Mouse (Mus musculus): ENCODE results near the gene Meioc.
"Not testable (repeated sequence)": the region's sequence is repeated elsewhere in the genome, so short reads cannot be mapped to it uniquely, and the experiment has no call there.

Gene Meioc

DNA sequence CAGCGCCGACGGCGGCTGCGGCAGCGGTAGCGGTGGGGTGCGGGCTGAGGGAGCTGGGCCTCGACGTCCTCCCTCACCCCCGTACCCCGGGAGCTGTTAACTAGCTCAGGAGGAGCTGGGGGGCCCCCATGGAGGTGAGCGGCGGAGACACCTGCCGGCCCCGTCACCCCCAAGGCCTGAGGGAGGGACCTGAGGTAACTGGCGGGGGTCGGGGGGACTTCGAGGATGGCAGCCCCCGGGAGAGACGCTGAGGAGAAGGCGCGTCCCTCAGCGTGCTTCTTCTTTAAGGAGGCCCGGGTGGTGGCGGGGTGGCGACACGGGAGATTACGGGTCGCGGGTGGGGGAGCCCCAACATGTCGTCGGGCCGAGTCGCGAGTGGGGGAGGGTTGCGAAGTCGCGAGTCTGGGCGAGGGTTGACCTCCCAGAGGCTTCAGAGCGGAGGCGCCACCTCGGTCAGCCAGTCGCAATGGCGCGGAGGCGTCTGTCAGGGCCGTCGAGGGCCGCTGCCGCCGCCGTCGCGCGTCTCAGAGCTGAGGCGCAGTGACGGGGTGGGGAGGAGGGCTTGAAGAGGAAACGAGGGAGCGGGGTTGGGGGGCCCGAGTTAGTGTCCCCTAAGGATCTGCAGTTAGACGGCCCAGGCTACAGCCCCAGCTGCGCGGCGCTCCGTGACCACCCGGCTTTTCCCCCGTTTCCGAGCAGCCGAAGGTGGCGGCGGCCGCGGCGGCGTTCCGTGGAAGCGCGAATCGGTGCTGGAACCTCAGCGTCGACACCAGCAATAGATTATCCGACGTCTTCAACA is 2.3 kb downstream of the Meioc start:
- no peak for ATAC-seq (ENCODE audit: low TSS enrichment)

DNA sequence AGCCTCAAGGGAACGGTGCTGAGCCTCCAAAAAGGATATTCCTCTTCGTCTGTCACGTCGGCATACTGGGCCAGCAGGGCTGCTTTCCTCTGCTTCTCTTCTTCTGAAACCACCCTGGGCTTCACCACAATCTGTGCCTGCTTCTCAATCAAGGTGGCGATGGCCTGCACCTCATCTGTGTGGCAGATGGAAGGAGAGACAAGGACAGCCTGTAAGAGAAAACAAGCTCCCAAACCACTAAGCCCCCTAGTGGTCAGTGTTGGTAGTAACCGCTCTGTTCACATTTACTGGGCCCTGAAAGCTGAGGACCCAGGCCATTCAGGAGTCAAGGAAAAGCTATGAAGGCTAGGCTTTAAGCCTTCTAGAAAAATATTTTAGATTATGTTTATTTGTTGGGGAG is 26.6 kb downstream of the Meioc start:
- ATAC-seq (ENCODE audit: low TSS enrichment), result peak; percentile 62; the same call in 1 of the 2 replicates

DNA sequence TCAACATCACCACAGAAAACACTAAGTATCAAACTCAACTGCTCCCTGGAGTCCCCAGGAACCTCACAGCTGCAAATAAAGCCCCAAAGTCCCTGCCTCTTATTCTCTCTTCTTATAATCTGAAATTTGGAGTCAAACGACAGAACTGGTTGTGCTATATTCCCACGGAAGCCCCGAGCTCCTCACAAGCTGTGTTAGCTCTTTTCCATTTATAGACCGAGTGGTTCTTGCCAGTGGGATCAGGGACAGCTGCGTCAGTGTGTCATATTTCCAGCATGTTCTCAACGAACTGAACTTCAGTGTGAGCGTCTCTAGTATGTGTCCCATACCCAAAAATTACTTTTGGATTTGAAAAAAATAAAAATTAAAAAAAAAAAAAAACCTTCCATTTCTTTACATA is 31.8 kb downstream of the Meioc start:
- peak; percentile 29; the same call in 1 of the 2 replicates for ATAC-seq (ENCODE audit: low TSS enrichment)

DNA sequence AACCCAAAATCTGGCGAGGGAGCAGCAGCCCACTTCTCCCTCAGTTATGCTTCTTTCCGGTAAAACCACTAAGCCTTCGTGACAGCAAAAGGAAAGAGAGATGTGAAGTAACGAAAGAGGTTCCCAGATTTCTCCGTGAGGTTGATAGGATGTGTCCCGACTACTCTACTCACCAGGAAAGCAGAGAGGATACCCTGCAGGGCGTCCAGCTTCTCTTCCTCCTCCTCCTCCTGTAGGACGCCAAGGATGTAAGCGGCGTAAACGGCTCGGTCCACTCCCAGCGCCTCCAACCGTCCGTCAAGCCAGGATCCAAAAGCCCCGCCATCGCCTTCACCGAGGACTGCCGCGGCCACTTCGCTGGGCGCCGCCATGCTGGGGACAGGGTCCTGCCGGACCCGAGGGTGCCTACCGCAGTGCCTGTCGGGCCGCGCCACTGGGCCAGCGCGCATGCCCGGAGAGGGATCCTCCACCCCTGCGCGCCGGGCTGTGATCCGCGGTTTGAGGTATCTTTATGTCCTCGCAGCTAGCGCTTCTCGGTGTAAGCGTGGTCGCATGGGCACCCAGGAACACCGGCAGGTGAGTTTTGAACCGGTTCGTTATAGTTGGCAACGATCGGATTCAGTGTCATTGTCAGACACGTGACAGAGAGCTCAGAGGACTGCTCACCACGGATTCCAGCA is 34.0 kb downstream of the Meioc start, which contains the start of gene Ccdc43:
Gene Ccdc43 (minus strand): TSS at position 445 of the 680 bp plus-strand sequence.
- ATAC-seq (ENCODE audit: low TSS enrichment), result peak; percentile 98

DNA sequence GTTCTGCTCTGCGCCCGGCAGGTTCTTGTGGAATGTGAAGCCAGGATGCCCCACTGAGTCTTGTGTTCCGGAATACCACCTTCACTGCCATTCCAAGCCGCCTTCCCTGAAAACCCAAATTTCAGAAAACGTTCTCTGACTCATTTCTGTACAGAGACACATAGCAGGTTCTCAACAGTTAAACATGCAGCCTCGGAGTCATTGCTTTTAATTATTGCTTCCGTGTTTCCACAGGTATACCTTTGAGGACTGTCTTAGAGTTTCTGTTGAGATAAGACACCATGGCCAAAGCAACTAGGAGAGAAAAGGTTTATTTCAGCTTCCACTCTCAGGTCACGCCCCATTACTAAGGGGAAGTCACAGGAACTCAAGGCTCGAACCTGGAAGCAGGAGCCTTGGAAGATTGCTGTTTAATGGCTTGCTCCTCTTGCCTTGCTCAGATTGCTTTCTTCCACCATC is 34.5 kb downstream of the Meioc start:
- no peak for ATAC-seq (ENCODE audit: low TSS enrichment)

DNA sequence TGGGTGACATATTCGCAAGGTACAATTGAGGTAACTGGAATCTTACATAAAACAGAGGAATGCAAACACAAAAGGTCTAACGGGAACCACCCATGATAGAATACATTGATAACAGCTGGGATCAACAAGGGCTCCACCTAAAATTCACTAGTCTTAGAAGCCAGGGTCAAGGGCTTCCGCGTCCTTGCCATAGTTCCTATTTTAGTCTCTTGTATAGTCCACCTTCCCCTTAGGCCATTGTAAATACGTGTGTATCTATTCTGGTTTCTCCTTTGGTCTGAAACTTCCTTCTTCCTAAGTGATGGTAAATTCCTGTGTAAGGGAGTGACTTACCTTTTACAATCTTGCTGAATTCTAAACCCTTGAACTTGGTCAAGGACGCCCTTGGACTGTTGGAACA is 38.7 kb downstream of the Meioc start:
- ATAC-seq (ENCODE audit: low TSS enrichment), result not testable (repeated sequence)

DNA sequence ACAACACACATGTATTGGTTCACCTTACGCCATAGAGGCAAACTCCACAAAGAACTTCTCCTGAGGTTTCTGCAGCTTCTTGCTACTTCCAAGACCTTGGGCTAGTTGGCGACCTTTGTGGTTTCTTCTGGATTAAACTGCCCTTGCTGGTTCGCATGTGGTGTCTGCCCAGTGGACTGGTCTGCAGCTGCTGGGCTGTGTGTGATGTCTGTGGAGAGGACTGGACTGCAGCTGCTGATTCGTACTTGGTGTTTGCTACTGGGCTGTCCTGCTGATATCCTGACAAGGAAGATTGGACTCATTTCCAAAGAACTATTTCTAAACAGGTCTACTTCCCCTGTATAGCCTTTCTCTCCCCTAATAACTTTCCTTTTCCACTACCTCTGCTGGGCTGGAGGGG is 48.9 kb downstream of the Meioc start:
- no peak for ATAC-seq (ENCODE audit: low TSS enrichment)

DNA sequence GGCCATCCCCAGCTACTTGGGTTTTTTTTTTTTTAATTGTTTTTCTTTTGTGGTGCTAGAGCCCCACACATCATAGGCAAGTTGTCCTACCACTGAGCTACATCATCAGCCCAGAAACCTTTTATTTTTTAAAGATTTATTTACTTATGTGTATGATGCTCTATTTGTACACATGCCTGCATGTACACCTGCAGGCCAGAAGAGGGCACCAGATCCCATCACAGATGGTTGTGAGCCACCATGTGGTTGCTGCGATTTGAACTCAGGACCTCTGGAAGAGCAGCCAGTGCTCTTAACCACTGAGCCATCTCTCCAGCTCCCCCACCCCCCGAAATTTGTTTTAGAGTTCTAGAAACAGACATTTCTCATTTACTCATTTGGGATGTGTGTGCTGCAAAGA is 51.1 kb downstream of the Meioc start:
- not testable (repeated sequence) for ATAC-seq (ENCODE audit: low TSS enrichment)

DNA sequence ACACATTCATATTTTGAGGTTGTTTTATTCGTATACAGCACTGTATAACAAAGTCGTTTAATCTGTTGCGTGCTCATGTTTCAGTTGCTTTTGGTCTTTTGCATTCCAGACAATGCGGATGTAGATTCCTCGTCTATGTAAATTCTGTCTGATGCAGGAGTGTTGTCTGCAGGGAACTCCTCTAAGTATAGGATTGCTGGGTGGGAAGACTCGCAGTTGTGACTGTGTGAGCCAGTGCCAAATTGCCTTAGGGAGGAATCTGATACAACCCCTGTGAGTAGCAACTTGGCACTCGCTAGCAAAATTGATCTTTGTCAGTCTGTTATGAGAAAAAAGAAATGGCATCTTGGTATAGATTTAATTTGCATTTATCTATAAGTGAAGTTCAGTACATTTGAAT is 52.6 kb downstream of the Meioc start:
- ATAC-seq (ENCODE audit: low TSS enrichment), result no peak

DNA sequence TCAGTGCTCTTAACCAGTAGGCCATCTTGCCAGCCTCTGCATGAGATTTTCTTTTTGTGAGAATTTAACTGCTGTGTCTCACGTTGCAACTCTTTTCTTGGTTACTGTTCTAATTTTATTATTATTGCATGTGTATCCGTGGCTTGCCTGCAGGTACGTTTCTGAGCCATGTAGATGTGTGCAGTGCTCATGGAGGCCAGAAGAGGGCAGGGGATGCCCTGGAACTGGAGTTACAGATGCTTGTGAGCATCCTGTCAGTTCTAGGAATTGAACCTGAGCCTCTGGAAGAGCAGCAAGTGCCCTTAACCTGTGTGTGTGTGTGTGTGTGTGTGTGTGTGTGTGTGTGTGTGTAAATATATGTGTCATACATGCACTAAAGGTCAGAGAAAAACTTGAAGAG is 62.1 kb downstream of the Meioc start:
- ATAC-seq (ENCODE audit: low TSS enrichment), result no peak

DNA sequence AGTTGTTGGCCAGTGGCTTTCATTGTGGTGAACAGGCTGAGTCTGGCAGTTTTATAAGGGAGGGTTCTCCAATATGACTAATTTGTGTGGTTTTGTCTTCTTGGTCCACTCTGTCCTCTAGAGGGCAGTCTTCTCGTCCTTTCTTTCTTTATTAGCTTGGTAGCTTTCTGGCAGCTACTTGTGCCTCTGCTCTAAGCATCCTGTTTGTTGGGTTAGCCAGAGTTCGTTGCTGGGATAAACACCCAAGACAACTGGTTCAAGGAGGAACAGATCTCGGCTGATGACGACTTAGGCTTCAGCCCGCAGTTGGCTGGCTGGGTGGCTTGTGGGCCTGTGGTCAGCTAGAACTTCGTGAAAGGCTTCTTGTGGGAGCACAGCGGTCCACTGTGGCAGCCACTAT is 65.1 kb downstream of the Meioc start:
- ATAC-seq (ENCODE audit: low TSS enrichment), result no peak

DNA sequence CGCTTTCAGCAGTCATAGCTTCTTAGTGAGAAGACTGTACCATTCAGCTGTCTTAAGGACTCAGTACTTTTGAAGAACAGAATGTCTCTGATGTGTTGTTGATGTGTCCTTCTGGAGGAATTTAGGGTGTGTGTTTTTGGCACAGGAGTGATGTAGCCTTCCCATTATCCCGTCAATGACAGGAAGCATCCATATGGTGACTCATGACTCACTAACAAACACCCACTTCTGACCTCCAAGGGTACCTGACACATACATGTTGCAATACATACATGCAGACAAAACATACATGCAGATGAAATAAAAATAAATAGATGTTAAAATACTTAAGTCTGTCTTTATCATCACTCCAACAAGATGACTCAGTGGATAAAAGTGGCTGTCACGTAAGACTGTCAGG is 66.3 kb downstream of the Meioc start:
- ATAC-seq (ENCODE audit: low TSS enrichment), result no peak

DNA sequence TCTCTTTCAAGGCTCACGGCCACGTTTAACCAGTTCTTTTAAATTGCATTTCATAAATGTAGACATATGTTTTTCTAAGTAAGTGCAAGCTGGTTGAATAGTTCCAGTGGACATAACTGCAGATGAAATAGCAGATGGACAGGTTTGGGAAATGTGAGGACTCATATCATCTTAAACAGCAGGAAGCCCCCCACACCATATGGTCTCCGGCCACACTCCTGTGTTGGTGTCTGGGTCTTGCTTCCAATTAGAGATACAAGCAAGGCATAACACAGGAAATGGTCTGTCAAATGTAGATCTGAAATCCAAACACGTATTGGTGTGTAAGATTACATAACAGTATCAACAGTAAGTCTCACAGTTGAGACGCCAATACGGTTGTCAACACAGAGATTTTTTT is 67.8 kb downstream of the Meioc start:
- no peak for ATAC-seq (ENCODE audit: low TSS enrichment)
